Mouse (Mus musculus) ZHBTc4 (cell line): ENCODE data around the gene Rhbdd3.
"Not testable (repeated sequence)": the region's sequence is repeated elsewhere in the genome, so short reads cannot be mapped to it uniquely, and the experiment has no call there.

Source experiments
- DNase-seq: peaks from one replicate; pipeline ENCODE4 v3.0.0-alpha.2; 2011; ENCODE audit warnings: low read depth, low spot score

Gene Rhbdd3

DNA sequence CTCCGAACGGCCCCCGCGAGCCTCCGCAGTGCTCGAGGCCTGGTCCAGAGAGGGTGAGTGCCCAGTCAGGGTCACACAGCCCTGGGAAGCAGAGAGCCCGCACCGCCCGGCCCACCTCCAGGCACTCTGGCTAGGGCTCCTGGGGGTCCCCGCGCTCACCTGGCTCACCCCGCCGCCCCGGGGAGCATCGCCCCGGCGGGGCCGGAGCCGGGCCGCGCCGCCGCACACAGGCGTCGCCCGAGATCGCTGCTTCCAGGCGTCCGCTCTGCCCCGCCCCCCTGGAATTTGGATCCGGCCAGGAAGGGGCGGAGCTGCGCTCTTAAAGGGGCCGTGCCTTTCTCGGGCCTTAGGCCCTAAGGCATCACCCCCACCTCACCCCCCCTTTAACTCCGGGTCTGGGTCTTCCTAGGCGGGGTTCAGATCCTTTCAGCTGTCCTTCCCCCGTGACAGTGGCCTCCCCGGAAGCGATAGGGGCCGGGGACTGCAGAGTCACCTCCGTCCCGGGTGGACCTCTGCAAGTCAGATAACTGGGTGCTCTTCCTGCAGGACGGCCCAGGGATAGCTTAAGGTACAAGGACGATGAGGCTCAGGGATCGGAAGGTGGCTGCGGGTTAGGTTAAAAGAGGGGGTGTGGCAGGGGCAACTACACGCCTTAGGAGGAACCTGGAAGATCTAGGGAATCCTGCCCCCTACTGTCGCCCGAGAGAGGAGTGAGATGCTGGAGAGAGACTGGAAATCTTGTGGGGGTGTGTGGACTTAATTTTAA is 33.5 kb upstream of the Rhbdd3 start, which contains the start of gene Gas2l1:
Gas2l1 (minus strand) TSS at position 272 of the 766 bp plus-strand sequence.
- DNase-seq = peak; percentile 96

DNA sequence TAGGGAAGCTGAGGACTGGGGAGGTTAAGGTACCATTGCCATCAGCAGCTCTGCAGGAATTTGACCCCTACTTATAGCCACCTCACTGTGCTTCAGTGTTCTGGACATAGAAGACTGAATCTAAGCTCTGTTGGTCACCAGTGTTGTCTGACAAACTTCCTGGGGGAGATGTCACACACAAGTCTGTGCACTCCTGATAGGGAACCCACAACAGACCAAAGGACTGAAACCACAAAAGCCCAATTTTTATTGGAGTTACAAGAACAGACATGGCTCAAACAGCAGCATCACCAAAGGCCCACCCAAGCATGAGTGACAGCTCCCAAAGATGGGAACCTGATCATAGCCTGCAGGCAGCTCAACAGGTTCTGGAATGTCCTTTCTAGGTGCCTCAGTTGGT is 31.7 kb upstream of the Rhbdd3 start:
- no peak for DNase-seq

- DNase-seq = no peak
These were observed 30.4 kb upstream of the Rhbdd3 start for GRCm38 (mm10) chr11:5068126-5068971.

- peak; percentile 70 for DNase-seq
These were observed 23.8 kb upstream of the Rhbdd3 start for GRCm38 (mm10) chr11:5074882-5075281.

GRCm38 (mm10) chr11:5075760-5076159 is 23.0 kb upstream of the Rhbdd3 start:
- peak; percentile 47 for DNase-seq

DNA sequence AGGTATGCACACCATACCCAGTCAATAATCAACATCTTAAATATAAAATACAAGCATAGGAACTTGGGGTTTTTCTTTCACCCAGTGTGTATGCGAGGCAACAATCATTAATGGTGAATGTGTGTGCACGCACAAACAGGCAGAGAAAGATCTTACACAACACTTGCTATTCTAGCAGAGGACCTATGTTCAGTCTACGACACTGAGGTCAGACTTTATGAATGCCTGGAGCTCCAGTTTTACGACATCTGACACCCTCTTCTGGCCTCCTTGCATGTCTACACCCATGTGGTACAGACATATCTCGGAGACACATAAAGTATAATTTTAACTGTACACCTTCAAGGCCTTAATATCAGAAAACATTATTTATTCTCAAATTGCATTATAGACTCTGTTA is 21.9 kb upstream of the Rhbdd3 start:
- DNase-seq = not testable (repeated sequence)

DNA sequence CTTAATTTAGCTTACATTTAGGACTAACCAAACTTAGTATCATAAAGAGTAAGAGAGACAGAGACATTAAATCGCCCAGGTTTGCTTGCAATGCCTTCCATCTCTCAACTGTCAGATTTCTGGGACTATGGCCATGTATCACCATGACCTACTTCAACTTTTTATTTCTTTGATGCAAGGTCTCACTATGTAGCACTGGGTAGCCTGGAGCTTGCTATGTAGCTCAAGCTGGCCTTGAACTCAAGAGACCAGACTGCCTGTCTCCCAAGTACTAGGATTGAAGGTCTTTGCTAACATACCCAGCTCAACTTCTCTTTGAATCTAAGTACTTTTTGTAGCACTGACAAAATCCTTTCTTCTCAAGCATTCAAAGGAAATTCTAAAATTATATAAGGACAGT is 9.6 kb upstream of the Rhbdd3 start:
- DNase-seq = no peak

- peak; percentile 70 for DNase-seq
These were observed 7.0 kb upstream of the Rhbdd3 start for GRCm38 (mm10) chr11:5091706-5092105.

- peak; percentile 26 for DNase-seq
These were observed 2.8 kb upstream of the Rhbdd3 start for GRCm38 (mm10) chr11:5095877-5096276.

DNA sequence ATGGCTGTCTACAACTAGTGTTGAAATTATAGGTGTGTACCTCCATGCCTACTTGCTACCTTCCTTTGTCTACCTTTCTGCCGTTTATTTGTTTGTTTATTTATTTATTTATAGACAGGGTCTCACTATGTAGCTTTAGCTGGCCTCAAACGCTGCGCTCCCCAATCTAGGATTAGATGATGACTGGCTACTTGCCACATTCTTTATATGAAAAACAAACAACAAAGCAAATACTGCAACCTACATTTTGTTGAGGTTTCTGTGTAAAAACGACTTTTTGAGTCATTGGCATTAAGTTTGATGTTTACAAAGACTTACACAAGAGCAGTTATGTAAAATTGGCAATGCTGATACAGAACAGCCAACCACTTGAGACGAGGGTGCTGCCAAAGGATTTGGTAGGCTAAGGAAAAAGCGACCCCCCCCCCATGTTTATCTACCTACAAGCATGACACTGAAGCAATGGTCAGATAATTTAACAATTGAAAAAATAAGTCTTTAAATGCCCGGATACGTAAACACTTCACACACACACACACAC is 2.2 kb upstream of the Rhbdd3 start:
- no peak for DNase-seq

- peak; percentile 56 for DNase-seq
These were observed 541 bp upstream of the Rhbdd3 start for GRCm38 (mm10) chr11:5098035-5098735.

GRCm38 (mm10) chr11:5099576-5100183 is 954 bp downstream of the Rhbdd3 start:
- peak; percentile 90 for DNase-seq

GRCm38 (mm10) chr11:5100283-5100682 is 1.6 kb downstream of the Rhbdd3 start:
- no peak for DNase-seq

DNA sequence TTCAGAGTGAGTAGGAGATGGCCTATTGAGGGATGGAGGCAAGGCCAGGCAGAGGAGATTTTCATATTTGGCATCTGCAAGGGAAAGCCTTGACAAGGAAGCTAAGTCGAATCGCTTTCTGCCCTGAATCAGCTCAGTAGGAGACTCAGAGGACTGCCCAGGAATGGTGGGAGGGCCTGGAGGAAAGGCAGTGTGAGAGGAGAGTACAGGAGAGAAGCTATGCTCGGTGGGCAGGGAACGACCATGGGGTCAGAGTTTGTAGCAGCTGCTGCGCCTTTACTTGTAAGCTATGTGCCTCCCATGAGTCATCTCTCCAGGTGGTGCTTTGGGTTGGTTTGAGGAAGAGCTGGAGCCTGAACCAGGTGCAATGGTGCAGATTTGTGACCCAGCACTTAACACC is 2.1 kb downstream of the Rhbdd3 start:
- DNase-seq = no peak

DNA sequence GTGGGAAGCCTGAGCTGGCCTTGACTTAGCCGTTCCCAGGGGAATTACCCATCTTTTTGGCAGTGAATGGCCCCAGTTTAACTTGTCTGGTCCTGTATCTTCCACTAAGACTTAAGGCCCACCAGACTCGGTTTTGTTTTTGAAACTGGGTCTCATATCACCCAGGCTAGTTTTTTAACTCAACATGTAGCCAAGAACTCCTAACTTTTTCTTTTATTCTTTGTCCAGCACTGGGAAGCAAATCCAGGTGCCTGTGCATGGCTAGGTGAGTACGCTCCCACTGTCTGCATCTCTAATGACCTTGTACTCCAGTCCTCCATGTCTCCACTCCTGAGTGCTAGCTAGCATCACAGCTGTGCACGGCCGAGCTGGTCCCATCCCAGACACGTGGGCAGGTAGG is 2.9 kb downstream of the Rhbdd3 start:
- DNase-seq = no peak

DNA sequence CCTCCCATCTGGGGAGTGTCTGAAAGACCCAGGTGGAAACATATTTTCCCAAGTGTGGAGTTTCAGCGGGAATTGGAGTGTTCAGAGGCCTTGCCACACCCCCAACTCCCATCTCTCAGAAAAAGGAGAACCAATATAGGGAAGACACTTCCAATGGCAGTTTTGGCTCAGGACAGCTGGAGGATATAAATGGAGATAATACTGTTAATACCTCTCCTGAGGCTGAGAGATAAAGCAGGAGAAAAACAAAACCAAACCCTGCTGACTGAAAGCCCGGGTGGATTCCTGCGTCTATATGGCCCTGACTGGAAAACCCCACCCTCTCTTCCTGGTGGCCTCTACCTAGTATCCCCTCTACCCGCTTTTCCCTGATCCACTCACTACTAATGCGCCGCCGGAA is 3.7 kb downstream of the Rhbdd3 start:
- no peak for DNase-seq

DNA sequence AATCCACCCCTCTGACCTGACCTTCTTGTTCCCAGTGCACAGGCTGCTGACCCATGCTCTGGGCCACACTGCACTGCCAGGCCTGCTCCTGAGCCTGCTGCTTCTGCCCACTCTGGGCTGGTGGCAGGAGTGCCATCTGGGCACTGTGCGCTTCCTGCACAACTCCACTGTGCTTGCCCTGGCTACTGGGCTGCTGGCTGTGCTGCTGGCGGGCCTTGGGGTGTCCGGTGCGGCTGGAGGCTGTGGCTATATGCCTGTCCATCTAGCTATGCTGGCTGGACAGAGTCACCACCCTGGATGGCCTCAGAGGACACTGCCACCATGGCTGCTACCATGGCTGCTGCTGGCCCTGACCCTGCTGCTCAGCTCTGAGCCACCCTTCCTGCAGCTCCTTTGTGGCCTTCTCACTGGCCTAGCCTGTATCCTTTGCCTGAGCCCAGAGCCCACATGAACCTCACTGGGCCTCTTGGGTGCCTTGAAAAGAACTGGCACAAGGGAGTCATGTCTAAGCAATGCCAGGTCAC is 5.3 kb downstream of the Rhbdd3 start:
- DNase-seq = no peak

DNA sequence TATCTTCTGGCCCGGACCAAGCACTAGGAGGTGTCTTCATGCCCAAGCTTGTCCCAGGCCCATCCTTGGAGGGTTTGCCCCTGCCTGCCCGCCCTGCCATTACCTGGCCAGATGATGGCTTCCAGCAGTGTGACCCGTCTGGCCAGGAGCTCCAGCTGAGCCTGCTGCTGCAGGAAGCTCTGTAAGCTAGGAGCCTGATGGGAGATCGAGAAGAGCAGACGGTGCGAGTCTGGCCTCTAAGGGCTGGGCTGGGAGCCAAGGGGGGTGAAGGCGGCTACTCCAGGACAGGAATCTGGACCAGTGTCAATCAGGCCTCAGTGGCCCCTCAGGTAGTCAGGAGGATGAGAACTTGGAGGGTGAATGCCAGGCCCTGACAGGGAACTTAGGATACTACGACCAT is 10.7 kb downstream of the Rhbdd3 start:
- DNase-seq = no peak

DNA sequence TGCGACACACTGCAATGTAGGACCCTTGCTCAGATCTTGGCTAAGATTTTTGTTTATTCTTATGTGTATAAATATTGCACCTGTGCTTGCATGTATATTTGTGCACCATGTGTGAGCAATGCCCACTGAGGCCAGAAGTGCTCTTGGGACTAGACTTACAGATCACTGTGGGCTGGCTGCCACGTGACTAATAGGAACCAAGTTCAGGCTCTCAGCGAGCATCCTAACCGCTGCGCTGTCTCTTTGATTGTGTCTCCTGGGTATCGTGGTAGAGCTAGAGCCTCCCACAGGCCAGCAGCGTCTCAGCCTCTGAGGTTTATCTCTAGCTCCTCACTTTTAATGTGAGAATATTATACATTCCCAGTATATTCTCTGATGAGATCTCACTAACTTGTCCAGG is 14.9 kb downstream of the Rhbdd3 start:
- DNase-seq = no peak

- DNase-seq = peak; percentile 94
These were observed 16.3 kb downstream of the Rhbdd3 start for GRCm38 (mm10) chr11:5114931-5115581.

DNA sequence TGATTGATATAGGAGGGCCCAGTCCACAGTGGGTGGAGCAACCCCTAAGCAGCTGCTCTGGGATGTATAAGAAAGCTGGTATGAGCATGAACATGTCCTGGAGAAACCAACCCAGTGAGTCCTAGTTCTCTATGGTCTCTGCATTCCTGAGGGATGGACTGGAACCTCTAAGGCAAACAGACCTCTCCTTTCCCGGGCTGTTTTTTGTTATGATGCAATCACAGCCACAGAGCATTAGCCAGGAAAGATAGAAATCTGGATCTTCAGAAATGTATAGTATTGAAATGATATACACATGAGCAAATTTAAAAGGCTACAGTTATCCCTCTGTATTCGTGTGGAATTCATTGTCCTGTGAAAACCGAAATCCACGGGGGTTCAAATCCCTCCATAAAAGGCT is 27.0 kb downstream of the Rhbdd3 start:
- no peak for DNase-seq
